Mouse (Mus musculus): ENCODE measurements around the gene Crmp1. TPM values are rescaled to one million over a fixed set of nuclear protein-coding genes. Genes with fewer than 3 reads are reported as not detected.

Gene Crmp1
- total and polyA plus RNA-seq, 3 experiments: 3.3 to 19.6 (median 10.5) TPM

GRCm38 (mm10) chr5:37243169-37243886 is 1.6 kb downstream of the Crmp1 start:
- peak; percentile 59 for DNase-seq (ENCODE audit: extremely low read depth)
- TF ChIP-seq HCFC1 (IDR thresholded peaks at IDR 0.05; ENCODE audit: low read depth, low read length) (no peak), MXI1 (IDR thresholded peaks at IDR 0.05; ENCODE audit: low read depth, low read length) (0 out of 2 replicates have a peak, but pooled peaks have one; percentile 35), SIN3A (IDR thresholded peaks at IDR 0.05; ENCODE audit: low read length) (peak; percentile 74; the same call in 1 of the 2 replicates)
- no peak overlapping the region for H3K27ac ChIP-seq (ENCODE audit: insufficient read depth, low read depth)
- no peaks in the 10 kb centered on the region for H3K79me2 ChIP-seq (replicated peaks; ENCODE audit: control insufficient read depth, extremely low read depth, insufficient read depth, poor library complexity, severe bottlenecking)
- no peak overlapping the region for H3K4me2 ChIP-seq (ENCODE audit: insufficient read depth, low read depth, poor library complexity, severe bottlenecking)
- peaks cover 10% of the 10 kb centered on the region for H3K9me3 ChIP-seq (replicated peaks; ENCODE audit: low read length)
- peaks cover 12% of the 10 kb centered on the region for H3K27me3 ChIP-seq (replicated peaks)
- no peaks in the 10 kb centered on the region for H3K36me3 ChIP-seq (replicated peaks in 1 of 2; ENCODE audit: control insufficient read depth in 1 of 2, insufficient read depth in 1 of 2, low read length in 1 of 2)
- peaks cover 9 to 32% of the 10 kb centered on the region in 2 experiments for H3K4me1 ChIP-seq (ENCODE audit: control insufficient read depth in 1 of 2, insufficient read depth in 2 of 2)
- no peak overlapping the region for H3K9ac ChIP-seq (ENCODE audit: insufficient read depth, low read depth)
- H3K4me3 ChIP-seq (replicated peaks in 1 of 3; ENCODE audit: low read depth in 2 of 3, low read length in 2 of 3, poor library complexity in 1 of 3): no peak overlapping the region
- in situ Hi-C loops (cut with MboI; ENCODE audit: low pct_ligation_motif_present, low pct_unique_long_range_greater_than_20kb, low sequenced_read_pairs) (no loop called here), dilution Hi-C loops (cut with MboI; ENCODE audit: extremely low pct_ligation_motif_present, extremely low pct_unique_long_range_greater_than_20kb, low sequenced_read_pairs) (no loop called here)

- Histone ChIP-seq H3K27me3 (replicated peaks) (peaks cover 12% of the 10 kb centered on the region), H3K79me2 (replicated peaks; ENCODE audit: control insufficient read depth, extremely low read depth, insufficient read depth, poor library complexity, severe bottlenecking) (no peaks in the 10 kb centered on the region)
- dilution Hi-C loops (cut with MboI; ENCODE audit: extremely low pct_ligation_motif_present, extremely low pct_unique_long_range_greater_than_20kb, low sequenced_read_pairs): no loop called here
Measured at GRCm38 (mm10) chr5:37244161-37244560, 2.4 kb downstream of the Crmp1 start.

GRCm38 (mm10) chr5:37244666-37245242 is 3.0 kb downstream of the Crmp1 start:
- TF ChIP-seq BHLHE40 (IDR thresholded peaks at IDR 0.05; ENCODE audit: low read depth, low read length): no peak
- no peak for TF ChIP-seq ZMIZ1 (IDR thresholded peaks at IDR 0.05; ENCODE audit: low read depth, low read length)
- TF ChIP-seq KAT2A (IDR thresholded peaks at IDR 0.05; ENCODE audit: insufficient replicate concordance, low read length): no peak
- TF ChIP-seq UBTF (IDR thresholded peaks at IDR 0.05; ENCODE audit: low read depth, low read length): no peak
- no peak for TF ChIP-seq HCFC1 (IDR thresholded peaks at IDR 0.05; ENCODE audit: low read depth, low read length)
- no peak for TF ChIP-seq EP300 (IDR thresholded peaks at IDR 0.05; ENCODE audit: low read length)
- no peak for TF ChIP-seq CHD1 (IDR thresholded peaks at IDR 0.05; ENCODE audit: low read depth, low read length)
- TF ChIP-seq POLR2A (IDR thresholded peaks at IDR 0.05; ENCODE audit: low read depth, low read length): no peak
- no peak for TF ChIP-seq JUND (conservative IDR thresholded peaks at IDR 0.05; ENCODE audit: low read depth, low read length)
- no peak for TF ChIP-seq NRF1 (IDR thresholded peaks at IDR 0.05; ENCODE audit: low read depth, low read length)
- no peak for TF ChIP-seq RCOR1 (conservative IDR thresholded peaks at IDR 0.05; ENCODE audit: low read depth, low read length)
- TF ChIP-seq MAFK (IDR thresholded peaks at IDR 0.05; ENCODE audit: insufficient replicate concordance, low read length): no peak
- in situ Hi-C loops (cut with MboI; ENCODE audit: low pct_ligation_motif_present, low pct_unique_long_range_greater_than_20kb, low sequenced_read_pairs): loop anchor here (5.0 kb wide), 1 partner anchor 43 kb away; no protein-coding TSS in a partner anchor
- dilution Hi-C loops (cut with MboI; ENCODE audit: extremely low pct_ligation_motif_present, extremely low pct_unique_long_range_greater_than_20kb, low sequenced_read_pairs): no loop called here
- Histone ChIP-seq H3K9me3 (replicated peaks; ENCODE audit: low read length) (peaks cover 10% of the 10 kb centered on the region), H3K79me2 (replicated peaks; ENCODE audit: control insufficient read depth, extremely low read depth, insufficient read depth, poor library complexity, severe bottlenecking) (no peaks in the 10 kb centered on the region), H3K36me3 (replicated peaks in 1 of 2; ENCODE audit: control insufficient read depth in 1 of 2, insufficient read depth in 1 of 2, low read length in 1 of 2) (no peaks in the 10 kb centered on the region), H3K4me3 (replicated peaks in 1 of 3; ENCODE audit: low read depth in 2 of 3, low read length in 2 of 3, poor library complexity in 1 of 3) (no peak overlapping the region), H3K27ac (ENCODE audit: insufficient read depth, low read depth) (no peak overlapping the region), H3K27me3 (replicated peaks) (peaks cover 12% of the 10 kb centered on the region), H3K9ac (ENCODE audit: insufficient read depth, low read depth) (no peak overlapping the region), H3K4me1 (ENCODE audit: control insufficient read depth in 1 of 2, insufficient read depth in 2 of 2) (peaks cover 9 to 35% of the 10 kb centered on the region in 2 experiments), H3K4me2 (ENCODE audit: insufficient read depth, low read depth, poor library complexity, severe bottlenecking) (no peak overlapping the region)
- DNase-seq (ENCODE audit: extremely low read depth): no peak

More at GRCm38 (mm10) chr5:37244161-37244560, 2.4 kb downstream of the Crmp1 start:
- H3K4me1 ChIP-seq (ENCODE audit: control insufficient read depth in 1 of 2, insufficient read depth in 2 of 2): peaks cover 9 to 35% of the 10 kb centered on the region in 2 experiments
- H3K27ac ChIP-seq (ENCODE audit: insufficient read depth, low read depth): no peak overlapping the region
- TF ChIP-seq EP300 (IDR thresholded peaks at IDR 0.05; ENCODE audit: low read length) (no peak), GABPA (IDR thresholded peaks at IDR 0.05; ENCODE audit: insufficient replicate concordance, low read depth, low read length) (no peak), HCFC1 (IDR thresholded peaks at IDR 0.05; ENCODE audit: low read depth, low read length) (no peak), MEF2A (IDR thresholded peaks at IDR 0.05; ENCODE audit: borderline replicate concordance, low read depth, low read length) (no peak), TBP (conservative IDR thresholded peaks at IDR 0.05; ENCODE audit: low read depth, low read length) (no peak), USF1 (IDR thresholded peaks at IDR 0.05; ENCODE audit: low read depth, low read length) (no peak), IRF4 (IDR thresholded peaks at IDR 0.05; ENCODE audit: low read depth, low read length) (no peak), POLR2AphosphoS2 (IDR thresholded peaks at IDR 0.05; ENCODE audit: low read depth, low read length) (no peak)
- no peaks in the 10 kb centered on the region for H3K36me3 ChIP-seq (replicated peaks in 1 of 2; ENCODE audit: control insufficient read depth in 1 of 2, insufficient read depth in 1 of 2, low read length in 1 of 2)
- no peak overlapping the region for H3K4me3 ChIP-seq (replicated peaks in 1 of 3; ENCODE audit: low read depth in 2 of 3, low read length in 2 of 3, poor library complexity in 1 of 3)
- peaks cover 10% of the 10 kb centered on the region for H3K9me3 ChIP-seq (replicated peaks; ENCODE audit: low read length)
- in situ Hi-C loops (cut with MboI; ENCODE audit: low pct_ligation_motif_present, low pct_unique_long_range_greater_than_20kb, low sequenced_read_pairs): no loop called here
- H3K4me2 ChIP-seq (ENCODE audit: insufficient read depth, low read depth, poor library complexity, severe bottlenecking): no peak overlapping the region
- no peak overlapping the region for H3K9ac ChIP-seq (ENCODE audit: insufficient read depth, low read depth)
- DNase-seq (ENCODE audit: extremely low read depth): no peak

All from CH12.LX (cell line).